Mouse (Mus musculus) spleen, adult 2 months (tissue): ENCODE measurements at regions not wholly inside any gene's neighbourhood (a gene's known extent, or its start where the extent isn't known, plus 50 kb on each side); places are given as distances from the start of the nearest gene placed in this dataset.

Experiments
- CTCF ChIP-seq: fragments of 200-500 bp; IDR thresholded peaks from 2 replicates; pipeline ENCODE4 v1.5.1; 2011; ENCODE audit warnings: mild to moderate bottlenecking, inconsistent platforms; ENCODE audit not compliant: insufficient read depth, insufficient read length, insufficient replicate concordance; ENCODE audit errors: extremely low read depth
- POLR2A ChIP-seq: fragments of 200-500 bp; IDR thresholded peaks from 2 replicates; pipeline ENCODE4 v1.6.1; 2011; ENCODE audit warnings: low read depth, low read length, inconsistent platforms

GRCm38 (mm10) chr5:74830646-74831045 is 127.9 kb upstream of the Lnx1 start:
- TF ChIP-seq CTCF (no peak), POLR2A (no peak)
